Mouse (Mus musculus) bone marrow, adult 2 months (tissue): ENCODE data around the gene Zfp970.
"Not testable (repeated sequence)": the region's sequence is repeated elsewhere in the genome, so short reads cannot be mapped to it uniquely, and the experiment has no call there.

ENCODE experiments used
- CTCF ChIP-seq: fragments of 200-500 bp; IDR thresholded peaks from 2 replicates; pipeline ENCODE4 v1.5.1; 2011; ENCODE audit warnings: low read length, control low read depth; ENCODE audit not compliant: control insufficient read depth, insufficient read depth
- POLR2A ChIP-seq: fragments of 200-500 bp; IDR thresholded peaks from 2 replicates; pipeline ENCODE4 v1.6.1; 2011; ENCODE audit warnings: low read depth, mild to moderate bottlenecking, control low read depth, low read length, borderline replicate concordance; ENCODE audit not compliant: control insufficient read depth

DNA sequence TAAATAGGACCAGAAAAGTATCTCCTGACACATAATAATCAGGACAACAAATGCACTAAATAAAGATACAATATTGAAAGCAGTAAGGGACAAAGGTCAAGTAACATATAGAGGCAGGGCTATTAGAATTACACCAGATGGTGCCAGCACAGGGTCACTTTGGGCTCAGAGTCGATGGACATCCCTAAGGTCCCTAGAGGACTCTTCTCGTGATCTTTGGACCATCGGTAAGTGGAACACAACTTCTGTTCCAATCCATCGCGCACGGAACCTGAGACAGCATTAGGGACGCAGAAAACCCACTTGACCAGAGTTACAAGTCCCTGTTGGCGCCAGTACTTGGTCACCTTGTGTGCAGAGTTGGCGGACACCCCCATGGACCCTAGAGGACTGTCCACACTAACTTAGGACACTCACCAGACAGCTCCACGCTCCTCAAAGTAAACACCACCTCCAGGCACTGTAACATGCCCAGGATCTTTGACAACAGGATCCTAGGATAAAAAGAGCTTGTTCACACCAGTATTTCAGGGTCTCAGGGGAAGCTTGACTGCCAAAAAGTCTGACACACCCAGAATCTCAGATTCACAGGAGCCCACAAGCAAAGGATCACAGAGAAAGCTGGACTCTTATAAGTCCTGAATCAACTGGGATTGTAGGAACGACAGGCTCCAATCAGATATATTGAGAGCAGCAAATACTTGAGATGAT is 18.9 kb downstream of the Zfp970 start:
- not testable (repeated sequence) for TF ChIP-seq POLR2A, CTCF
